21 mouse cellular contexts compared by ENCODE assay signal in genomic region chr8:117209150-117209549, GRCm38 (mm10). TPM values are rescaled to one million over a fixed set of nuclear protein-coding genes. Genes with fewer than 3 reads are reported as not detected.
DNase-seq lines count a peak whose midpoint lies in the region; ATAC-seq and TF ChIP-seq lines count a peak whose summit lies in the region.
"Had no signal": no experiment of that assay in that cellular context is flagged by ENCODE, and none has a peak within 500 bp of the region (broad histone marks: within the 10 kb centered on the region; RNA-seq: fewer than 3 reads in every experiment).

No protein-coding gene starts in this region.

- H3K9ac ChIP-seq in MEL (ENCODE audit: control insufficient read depth, low read depth, low read length, poor library complexity, severe bottlenecking): peak overlapping the region; percentile 53
- H3K9ac ChIP-seq: embryonic facial prominence, embryonic 13.5 days; lung, embryonic 15.5 days had no signal

- TF ChIP-seq RAD21 in MEL (IDR thresholded peaks at IDR 0.05; ENCODE audit: low read depth, low read length): no peak

- peak; percentile 96 for ATAC-seq in megakaryocyte, adult 5-6 weeks (ENCODE audit: poor library complexity, severe bottlenecking)
- ATAC-seq: forebrain, embryonic 14.5 days; midbrain, embryonic 16.5 days had no signal

- peaks cover 4% of the 10 kb centered on the region for H3K36me3 ChIP-seq in spleen, adult 2 months (ENCODE audit: control insufficient read depth, insufficient read depth, low read length)
- H3K36me3 ChIP-seq in MEL (ENCODE audit: control insufficient read depth in 1 of 2, insufficient read depth in 2 of 2, low read length in 2 of 2): peaks cover 2 to 26% of the 10 kb centered on the region in 2 experiments; a peak in 3 of 4 replicates
- H3K36me3 ChIP-seq in splenic B cell, adult 2 months (ENCODE audit: control insufficient read depth, insufficient read depth, low read length, poor library complexity, severe bottlenecking): peaks cover 2% of the 10 kb centered on the region; the same call in 1 of the 2 replicates

- H3K4me3 ChIP-seq in spleen, adult 2 months (ENCODE audit: extremely low read depth, insufficient read depth, insufficient read length): no peak overlapping the region
- no peak overlapping the region for H3K4me3 ChIP-seq in MEL (ENCODE audit: control insufficient read depth in 1 of 2, insufficient read depth in 1 of 2, low read depth in 2 of 2, low read length in 2 of 2)
- H3K4me3 ChIP-seq: embryonic facial prominence, embryonic 13.5 days; heart, embryonic 10.5 days; layer of hippocampus, adult 2 months; lung, embryonic 15.5 days had no signal

- no peaks in the 10 kb centered on the region for H3K9me3 ChIP-seq in MEL (replicated peaks; ENCODE audit: insufficient read depth, low read length)
- H3K9me3 ChIP-seq: embryonic facial prominence, embryonic 13.5 days; heart, embryonic 10.5 days; lung, embryonic 15.5 days had no signal

- WGBS in spleen, adult 2 months: 30% methylated on average over 12 of the region's 12 CpGs

- no peaks in the 10 kb centered on the region for H3K27me3 ChIP-seq in spleen, adult 2 months (ENCODE audit: control insufficient read depth, insufficient read depth, low read length)
- no peaks in the 10 kb centered on the region for H3K27me3 ChIP-seq in MEL (ENCODE audit: control insufficient read depth in 1 of 2, insufficient read depth in 2 of 2, low read length in 2 of 2)
- H3K27me3 ChIP-seq in splenic B cell, adult 2 months (ENCODE audit: control insufficient read depth, insufficient read depth, low read length, poor library complexity, severe bottlenecking): no peaks in the 10 kb centered on the region
- H3K27me3 ChIP-seq: embryonic facial prominence, embryonic 13.5 days; lung, embryonic 15.5 days had no signal

- peak; percentile 12 to 21 for DNase-seq in spleen, adult 2 months (ENCODE audit: low read depth in 1 of 2, low spot score in 2 of 2)
- DNase-seq in spleen, postnatal 14 days (ENCODE audit: low spot score in 2 of 2): no peak
- peak; percentile 86 for DNase-seq in MEL (ENCODE audit: low read depth, low spot score)
- peak; percentile 76 for DNase-seq in splenic B cell, adult 2 months (ENCODE audit: low read depth, low spot score)
- no peak for DNase-seq in left cerebral cortex, adult 9 months (ENCODE audit: low spot score in 2 of 2)
- DNase-seq in thymus, adult 18-20 months: no peak
- no peak for DNase-seq in layer of hippocampus, adult 8-10 months (ENCODE audit: low spot score in 2 of 2)
- DNase-seq: adrenal gland, adult 8-10 months; cerebellum, adult 11 months; cerebellum, postnatal 25 days; heart, postnatal 10 days; kidney, adult 18-20 months; kidney, postnatal 10 days; retina, postnatal 1 day had no signal

- H3K79me2 ChIP-seq in MEL (ENCODE audit: control insufficient read depth, insufficient read depth, low read length, poor library complexity): no peaks in the 10 kb centered on the region

- H3K27ac ChIP-seq in spleen, adult 2 months (ENCODE audit: insufficient read depth, low read length): no peak overlapping the region
- peak overlapping the region; percentile 84 for H3K27ac ChIP-seq in MEL (ENCODE audit: control insufficient read depth, low read depth, low read length)
- H3K27ac ChIP-seq: embryonic facial prominence, embryonic 13.5 days; heart, embryonic 10.5 days; layer of hippocampus, adult 2 months; lung, embryonic 15.5 days had no signal

- TF ChIP-seq CTCF in spleen, adult 2 months (IDR thresholded peaks at IDR 0.05; ENCODE audit: extremely low read depth, insufficient read depth, insufficient read length, insufficient replicate concordance): no peak
- TF ChIP-seq CTCF in MEL (IDR thresholded peaks at IDR 0.05 in 2 of 3, conservative IDR thresholded peaks at IDR 0.05 in 1 of 3; ENCODE audit: control insufficient read depth in 1 of 3, insufficient read depth in 1 of 3, low read depth in 2 of 3, low read length in 3 of 3, poor library complexity in 1 of 3, severe bottlenecking in 1 of 3): no peak

- TF ChIP-seq EP300 in MEL (IDR thresholded peaks at IDR 0.05; ENCODE audit: low read depth in 1 of 2, low read length in 2 of 2): peak; percentile 5 to 60; a peak in 2 of 4 replicates

- no peak for TF ChIP-seq POLR2A in spleen, adult 2 months (IDR thresholded peaks at IDR 0.05; ENCODE audit: low read depth, low read length)
- no peak for TF ChIP-seq POLR2A in MEL (IDR thresholded peaks at IDR 0.05; ENCODE audit: control insufficient read depth in 1 of 2, insufficient read depth in 1 of 2, low read depth in 1 of 2, low read length in 2 of 2, poor library complexity in 1 of 2)

- peaks cover 2% of the 10 kb centered on the region; the same call in 1 of the 2 replicates for H3K4me1 ChIP-seq in spleen, adult 2 months (ENCODE audit: control insufficient read depth, insufficient read depth, insufficient read length)
- peaks cover 14 to 30% of the 10 kb centered on the region in 2 experiments for H3K4me1 ChIP-seq in MEL (ENCODE audit: control insufficient read depth in 1 of 2, insufficient read depth in 2 of 2, low read length in 2 of 2)
- H3K4me1 ChIP-seq: embryonic facial prominence, embryonic 13.5 days; lung, embryonic 15.5 days had no signal

TF ChIP-seq in MEL, 35 proteins besides CTCF, POLR2A, EP300 and RAD21:
- TF ChIP-seq TAL1 (IDR thresholded peaks at IDR 0.05; ENCODE audit: low read length) (no peak), GABPA (IDR thresholded peaks at IDR 0.05; ENCODE audit: low read depth, low read length) (no peak), HCFC1 (IDR thresholded peaks at IDR 0.05; ENCODE audit: low read depth, low read length) (no peak), E2F4 (IDR thresholded peaks at IDR 0.05; ENCODE audit: borderline replicate concordance, low read depth, low read length) (no peak), ZMIZ1 (IDR thresholded peaks at IDR 0.05; ENCODE audit: low read depth, low read length) (no peak), NRF1 (IDR thresholded peaks at IDR 0.05; ENCODE audit: insufficient read depth, low read depth, low read length, poor library complexity, severe bottlenecking) (no peak), TBP (IDR thresholded peaks at IDR 0.05; ENCODE audit: low read depth, low read length) (no peak), NELFE (IDR thresholded peaks at IDR 0.05; ENCODE audit: low read depth, low read length) (no peak), POLR2AphosphoS2 (IDR thresholded peaks at IDR 0.05; ENCODE audit: low read length) (no peak), ZKSCAN1 (IDR thresholded peaks at IDR 0.05; ENCODE audit: low read depth, low read length) (no peak), USF2 (IDR thresholded peaks at IDR 0.05; ENCODE audit: borderline replicate concordance in 1 of 2, insufficient read depth in 1 of 2, low read depth in 1 of 2, low read length in 2 of 2) (no peak), TCF12 (IDR thresholded peaks at IDR 0.05; ENCODE audit: low read depth, low read length) (no peak), UBTF (IDR thresholded peaks at IDR 0.05; ENCODE audit: borderline replicate concordance, insufficient read depth, low read depth, low read length) (no peak), CHD2 (IDR thresholded peaks at IDR 0.05; ENCODE audit: low read length) (no peak), ETS1 (IDR thresholded peaks at IDR 0.05; ENCODE audit: low read depth, low read length) (0 out of 2 replicates have a peak, but pooled peaks have one; percentile 34), KAT2A (conservative IDR thresholded peaks at IDR 0.05; ENCODE audit: low read depth, low read length) (no peak), JUND (IDR thresholded peaks at IDR 0.05; ENCODE audit: low read depth, low read length) (peak; percentile 90), CHD1 (IDR thresholded peaks at IDR 0.05; ENCODE audit: low read depth, low read length) (no peak), SIN3A (IDR thresholded peaks at IDR 0.05; ENCODE audit: low read length) (0 out of 2 replicates have a peak, but pooled peaks have one; percentile 20), ZC3H11A (IDR thresholded peaks at IDR 0.05; ENCODE audit: low read depth, low read length) (no peak), USF1 (IDR thresholded peaks at IDR 0.05; ENCODE audit: low read depth, low read length) (no peak)

RNA-seq across cellular contexts. Expression of gene Cmip, which starts 47.7 kb away (rescaled TPM):
- 48.2 and 67.6 TPM in 2 replicates for polyA plus RNA-seq in spleen, adult 2 months (2012; rRNA removed)
- 17.0 and 20.8 TPM in 2 replicates for total RNA-seq in MEL (2012; rRNA removed)
- 10 to 100 TPM in 1 of 2 experiments, not detected in 1; 71.8 TPM for polyA plus RNA-seq in MEL (2012; ENCODE audit: insufficient read depth in 1 of 2, insufficient read length in 2 of 2, low read depth in 1 of 2, low replicate concordance in 2 of 2, missing spikeins in 1 of 2)
- 58.4 and 60.3 TPM in 2 replicates for total RNA-seq in megakaryocyte, adult 5-6 weeks (2015)
- total RNA-seq in megakaryocyte, adult 5-6 weeks (2017): 22.7 and 26.5 TPM in 2 replicates
- total RNA-seq in layer of hippocampus, adult 8-10 months (2022): 100 to 1,000 TPM; 252 to 278 (median 268) TPM

RNA-seq across cellular contexts. Expression of gene Gan, which starts 51.2 kb away (rescaled TPM):
- 2.9 and 3.4 TPM in 2 replicates for polyA plus RNA-seq in spleen, adult 2 months (2012; rRNA removed)
- total RNA-seq in MEL (2012; rRNA removed): 8.2 and 8.7 TPM in 2 replicates
- polyA plus RNA-seq in MEL (2012; ENCODE audit: insufficient read depth in 1 of 2, insufficient read length in 2 of 2, low read depth in 1 of 2, low replicate concordance in 2 of 2, missing spikeins in 1 of 2): 1 to 10 TPM in 1 of 2 experiments, not detected in 1; 5.6 TPM
- total RNA-seq in megakaryocyte, adult 5-6 weeks (2015): 4.6 and 5.4 TPM in 2 replicates
- 4.6 and 4.8 TPM in 2 replicates for total RNA-seq in megakaryocyte, adult 5-6 weeks (2017)
- 10 to 100 TPM; 18.1 to 20.3 (median 19.0) TPM for total RNA-seq in layer of hippocampus, adult 8-10 months (2022)

Comparison
In these comparisons a context has a peak if more than half of its experiments do, and no peak if none do; other contexts are left out.
1. DNase-seq: peak in spleen, adult 2 months (2 of 2), MEL (single experiment) and splenic B cell, adult 2 months (single experiment); none in spleen, postnatal 14 days (0 of 2), left cerebral cortex, adult 9 months (0 of 2), thymus, adult 18-20 months (0 of 2) and layer of hippocampus, adult 8-10 months (0 of 2).
2. RNA of gene Cmip, which starts 47.7 kb away (total RNA-seq): 252 to 278 TPM in layer of hippocampus, adult 8-10 months; 22.7 to 60.3 TPM in megakaryocyte, adult 5-6 weeks and 17.0 to 20.8 TPM in MEL; every median in the first group is over 4 times any median in the second.